Mouse (Mus musculus): ENCODE results near the gene 3110070M22Rik. TPM values are rescaled to one million over a fixed set of nuclear protein-coding genes. Genes with fewer than 3 reads are reported as not detected.

3110070M22Rik gene
- polyA plus RNA-seq, 1 experiment from 2014 or later, result 0.50 TPM

DNA sequence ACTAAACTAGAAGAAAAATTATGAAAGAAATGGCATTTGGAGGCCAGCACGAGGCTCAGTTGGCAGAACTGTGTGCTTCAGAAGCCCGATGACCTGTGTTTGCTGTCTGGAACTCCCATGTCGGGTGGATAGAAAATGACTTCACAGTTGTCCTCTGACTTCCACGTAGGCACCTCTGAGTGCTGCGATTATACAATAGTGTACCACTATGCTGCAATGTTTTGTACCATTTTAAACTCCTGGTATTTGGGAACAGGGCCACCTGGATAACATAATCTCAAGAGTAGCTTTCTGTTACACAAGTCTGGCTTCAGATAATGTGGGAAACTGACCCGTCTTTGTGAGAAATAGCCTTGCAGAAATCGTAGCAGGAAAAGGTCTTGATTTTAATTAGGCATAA lies 31.8 kb downstream of the 3110070M22Rik start:
- no peak overlapping the region for H3K4me3 ChIP-seq (ENCODE audit: low read depth, low read length)
- H3K9me3 ChIP-seq (ENCODE audit: control insufficient read depth, low read length), result no peaks in the 10 kb centered on the region
- DNase-seq (ENCODE audit: low spot score) (no peak), ATAC-seq (ENCODE audit: low read depth) (no peak)
- H3K36me3 ChIP-seq (ENCODE audit: control insufficient read depth, insufficient read depth, low read length), result peaks cover 52% of the 10 kb centered on the region
- H3K27me3 ChIP-seq (replicated peaks; ENCODE audit: control insufficient read depth, insufficient read depth, low read length), result no peaks in the 10 kb centered on the region
- 91% methylated on average over 7 of the region's 7 CpGs for WGBS
- no peak overlapping the region for H3K27ac ChIP-seq (replicated peaks; ENCODE audit: low read depth, low read length)
- no peak overlapping the region for H3K9ac ChIP-seq (ENCODE audit: low read depth, low read length)
- H3K4me2 ChIP-seq (ENCODE audit: low read depth, low read length), result no peak overlapping the region
- H3K4me1 ChIP-seq (ENCODE audit: control insufficient read depth, insufficient read depth, low read length), result no peaks in the 10 kb centered on the region

DNA sequence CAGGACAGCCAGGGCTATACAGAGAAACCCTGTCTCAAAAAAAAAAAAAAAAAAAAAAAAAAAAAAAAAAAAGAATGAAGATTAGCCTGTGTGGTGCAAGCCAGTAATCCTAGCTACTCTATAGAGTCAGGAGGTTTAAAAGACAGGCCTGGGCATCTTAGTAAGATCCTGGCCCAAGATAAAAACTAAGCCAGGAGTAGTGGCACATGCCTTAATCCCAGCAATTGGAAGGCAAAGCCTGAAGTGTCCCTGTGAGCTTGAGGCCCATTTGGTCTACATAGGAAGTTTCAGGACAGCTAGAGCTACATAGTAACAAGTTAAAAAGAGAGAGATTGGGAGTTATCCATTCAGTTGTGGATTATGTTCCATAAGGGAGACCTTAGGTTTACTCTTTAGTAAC lies 33.1 kb downstream of the 3110070M22Rik start:
- Histone ChIP-seq H3K36me3 (ENCODE audit: control insufficient read depth, insufficient read depth, low read length) (peaks cover 65% of the 10 kb centered on the region), H3K4me1 (ENCODE audit: control insufficient read depth, insufficient read depth, low read length) (no peaks in the 10 kb centered on the region)
- ATAC-seq (ENCODE audit: low read depth), result no peak

DNA sequence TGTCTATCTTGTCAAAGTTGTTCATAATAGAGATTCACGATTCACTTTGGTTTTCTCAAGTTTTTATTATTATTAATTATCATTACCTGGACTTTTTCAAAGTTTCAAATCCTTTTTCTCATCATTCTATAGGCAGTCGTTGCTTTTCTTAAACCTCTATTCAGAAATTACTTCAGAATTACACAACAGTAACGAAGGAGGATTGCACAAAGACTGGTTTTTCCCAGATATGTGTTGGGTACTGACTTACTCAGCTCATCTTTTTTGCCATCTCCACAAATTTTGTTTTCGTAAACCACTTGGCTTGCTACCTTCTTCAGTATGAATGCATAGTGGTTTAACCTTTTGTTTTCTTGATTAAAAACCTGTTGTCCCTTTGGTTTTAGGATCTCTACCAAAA lies 34.6 kb downstream of the 3110070M22Rik start:
- Histone ChIP-seq H3K9ac (ENCODE audit: low read depth, low read length) (no peak overlapping the region), H3K9me3 (ENCODE audit: control insufficient read depth, low read length) (no peaks in the 10 kb centered on the region), H3K27ac (replicated peaks; ENCODE audit: low read depth, low read length) (no peak overlapping the region), H3K4me2 (ENCODE audit: low read depth, low read length) (no peak overlapping the region), H3K4me3 (ENCODE audit: low read depth, low read length) (no peak overlapping the region), H3K27me3 (replicated peaks; ENCODE audit: control insufficient read depth, insufficient read depth, low read length) (no peaks in the 10 kb centered on the region), H3K36me3 (ENCODE audit: control insufficient read depth, insufficient read depth, low read length) (peaks cover 68% of the 10 kb centered on the region), H3K4me1 (ENCODE audit: control insufficient read depth, insufficient read depth, low read length) (no peaks in the 10 kb centered on the region)
- ATAC-seq (ENCODE audit: low read depth) (no peak), DNase-seq (ENCODE audit: low spot score) (no peak)
- 94% methylated on average over 4 of the region's 4 CpGs for WGBS

More for the DNA sequence above, 33.1 kb downstream of the 3110070M22Rik start:
- H3K4me3 ChIP-seq (ENCODE audit: low read depth, low read length), result no peak overlapping the region
- H3K9ac ChIP-seq (ENCODE audit: low read depth, low read length), result no peak overlapping the region
- H3K27ac ChIP-seq (replicated peaks; ENCODE audit: low read depth, low read length), result no peak overlapping the region
- no peak overlapping the region for H3K4me2 ChIP-seq (ENCODE audit: low read depth, low read length)
- H3K9me3 ChIP-seq (ENCODE audit: control insufficient read depth, low read length), result no peaks in the 10 kb centered on the region
- no peaks in the 10 kb centered on the region for H3K27me3 ChIP-seq (replicated peaks; ENCODE audit: control insufficient read depth, insufficient read depth, low read length)
- no peak for DNase-seq (ENCODE audit: low spot score)

DNA sequence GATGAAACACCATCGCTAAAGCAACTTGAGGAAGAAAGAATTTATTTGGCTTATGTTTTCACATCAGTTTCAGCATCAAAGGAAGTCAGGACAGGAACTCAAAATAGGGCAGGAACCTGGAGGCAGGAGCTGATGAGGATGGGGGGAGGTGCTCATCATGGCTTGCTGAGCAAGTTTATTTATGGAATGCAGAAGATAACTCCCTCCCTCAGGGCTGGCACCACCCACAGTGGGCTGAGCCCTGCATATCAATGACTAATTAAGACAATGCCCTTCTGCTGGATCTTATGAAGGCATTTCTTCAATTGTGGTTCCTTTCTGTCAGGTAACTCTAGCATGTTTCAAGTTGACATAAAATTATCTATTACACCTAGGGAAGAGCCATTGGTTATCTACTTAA lies 45.9 kb downstream of the 3110070M22Rik start:
- Histone ChIP-seq H3K9ac (ENCODE audit: low read depth, low read length) (no peak overlapping the region), H3K36me3 (ENCODE audit: control insufficient read depth, insufficient read depth, low read length) (peaks cover 79% of the 10 kb centered on the region), H3K4me3 (ENCODE audit: low read depth, low read length) (no peak overlapping the region), H3K4me2 (ENCODE audit: low read depth, low read length) (no peak overlapping the region), H3K4me1 (ENCODE audit: control insufficient read depth, insufficient read depth, low read length) (no peaks in the 10 kb centered on the region), H3K27ac (replicated peaks; ENCODE audit: low read depth, low read length) (no peak overlapping the region), H3K27me3 (replicated peaks; ENCODE audit: control insufficient read depth, insufficient read depth, low read length) (no peaks in the 10 kb centered on the region), H3K9me3 (ENCODE audit: control insufficient read depth, low read length) (no peaks in the 10 kb centered on the region)
- no peak for ATAC-seq (ENCODE audit: low read depth)
- 97% methylated on average over 1 of the region's 1 CpGs for WGBS
- no peak for DNase-seq (ENCODE audit: low spot score)

Other genes with a start within 250 kb of the 3110070M22Rik start
- 57.9 and 60.0 TPM in 2 replicates for gene Paip1, start 59.8 kb downstream of the 3110070M22Rik start, polyA plus RNA-seq (2014; fragmentation: Nextera tagmentation; extraction: Ambion mirVana)
- gene 4833420G17Rik, start 25.6 kb downstream of the 3110070M22Rik start, polyA plus RNA-seq (2014; fragmentation: Nextera tagmentation; extraction: Ambion mirVana), result 54.6 and 67.0 TPM in 2 replicates
- 1.5 and 2.3 TPM in 2 replicates for gene Tmem267, start 344 bp downstream of the 3110070M22Rik start, polyA plus RNA-seq (2014; fragmentation: Nextera tagmentation; extraction: Ambion mirVana)
- gene Ccl28, start 135.4 kb upstream of the 3110070M22Rik start, polyA plus RNA-seq (2014; fragmentation: Nextera tagmentation; extraction: Ambion mirVana), result 0.07 TPM in 1 of 2 replicates, not detected in the other
- gene Hmgcs1, start 202.0 kb upstream of the 3110070M22Rik start, polyA plus RNA-seq (2014; fragmentation: Nextera tagmentation; extraction: Ambion mirVana), result 123 and 141 TPM in 2 replicates

All from embryonic facial prominence, embryonic 14.5 days (tissue).